Mouse (Mus musculus) spleen, adult 2 months (tissue): ENCODE results near the gene Glt1d1.

Source experiments
- CTCF ChIP-seq: fragments of 200-500 bp; IDR thresholded peaks from 2 replicates; pipeline ENCODE4 v1.5.1; 2011; ENCODE audit warnings: mild to moderate bottlenecking, inconsistent platforms; ENCODE audit not compliant: insufficient read depth, insufficient read length, insufficient replicate concordance; ENCODE audit errors: extremely low read depth
- POLR2A ChIP-seq: fragments of 200-500 bp; IDR thresholded peaks from 2 replicates; pipeline ENCODE4 v1.6.1; 2011; ENCODE audit warnings: low read depth, low read length, inconsistent platforms

- TF ChIP-seq POLR2A (no peak), CTCF (no peak)
Observed at GRCm38 (mm10) chr5:127659312-127659711, 27.2 kb downstream of the Glt1d1 start.
